Mouse (Mus musculus) neural tube, embryonic 11.5 days (tissue): ENCODE measurements around the gene Klk1b4. TPM values are rescaled to one million over a fixed set of nuclear protein-coding genes. Genes with fewer than 3 reads are reported as not detected.
"Not testable (repeated sequence)": the region's sequence is repeated elsewhere in the genome, so short reads cannot be mapped to it uniquely, and the experiment has no call there.

Experiments used
- ATAC-seq: fragments of 200-750 bp; cut with Nextera tagmentation; 2 replicates; pipeline ENCODE4 v1.8.0; 2017; ENCODE audit warnings: moderate number of reproducible peaks, mild to moderate bottlenecking, moderate TSS enrichment, moderate library complexity; ENCODE audit not compliant: insufficient read depth, low FRiP score, low TSS enrichment
- DNase-seq: peaks from one replicate; pipeline ENCODE4 v3.0.0-alpha.2; 2015; ENCODE audit warnings: low spot score
- H3K27ac ChIP-seq: fragments of 300-500 bp; sonication (generic); 2 replicates; pipeline ENCODE4 v1.5.1; 2014; ENCODE audit warnings: low read depth, mild to moderate bottlenecking, low read length
- H3K27me3 ChIP-seq: fragments of 300-500 bp; sonication (generic); 2 replicates; pipeline ENCODE4 v1.6.1; 2014; ENCODE audit warnings: mild to moderate bottlenecking, low read length, mixed read lengths; ENCODE audit not compliant: control insufficient read depth, insufficient read depth
- H3K36me3 ChIP-seq: fragments of 300-500 bp; sonication (generic); 2 replicates; pipeline ENCODE4 v1.6.1; 2014; ENCODE audit warnings: mild to moderate bottlenecking, low read length, moderate library complexity, mixed read lengths; ENCODE audit not compliant: control insufficient read depth, insufficient read depth
- H3K4me1 ChIP-seq: fragments of 300-500 bp; sonication (generic); 2 replicates; pipeline ENCODE4 v1.6.1; 2014; ENCODE audit warnings: low read length, mixed read lengths; ENCODE audit not compliant: control insufficient read depth, insufficient read depth
- H3K4me2 ChIP-seq: fragments of 300-500 bp; sonication (generic); 2 replicates; pipeline ENCODE4 v1.6.1; 2014; ENCODE audit warnings: low read depth, mild to moderate bottlenecking, moderate library complexity
- H3K4me3 ChIP-seq: fragments of 300-500 bp; sonication (generic); 2 replicates; pipeline ENCODE4 v1.5.1; 2014; ENCODE audit warnings: low read depth, low read length
- H3K9ac ChIP-seq: fragments of 300-500 bp; sonication (generic); 2 replicates; pipeline ENCODE4 v1.6.1; 2014; ENCODE audit warnings: mild to moderate bottlenecking, low read length
- H3K9me3 ChIP-seq: fragments of 300-500 bp; sonication (generic); 2 replicates; pipeline ENCODE4 v1.6.1; 2016; ENCODE audit warnings: low read length; ENCODE audit not compliant: control insufficient read depth
- WGBS: fragments of 180-500 bp; shearing (Covaris S2); extraction: QIAGEN DNeasy Blood & Tissue Kit; methylation state at CpG from one replicate; pipeline ENCODE4 v1.1.7; 2014; 5-methylcytosine and 5-hydroxymethylcytosine counted together
- polyA plus RNA-seq: library from polyadenylated mRNA; unstranded; fragments of >200 nt; fragmentation: Nextera tagmentation; extraction: Ambion mirVana; gene quantifications from 2 replicates; pipeline ENCODE4 v1.2.1, GENCODE M21; 2014

Klk1b4 gene
- polyA plus RNA-seq, 1 experiment from 2014 or later, result not detected

DNA sequence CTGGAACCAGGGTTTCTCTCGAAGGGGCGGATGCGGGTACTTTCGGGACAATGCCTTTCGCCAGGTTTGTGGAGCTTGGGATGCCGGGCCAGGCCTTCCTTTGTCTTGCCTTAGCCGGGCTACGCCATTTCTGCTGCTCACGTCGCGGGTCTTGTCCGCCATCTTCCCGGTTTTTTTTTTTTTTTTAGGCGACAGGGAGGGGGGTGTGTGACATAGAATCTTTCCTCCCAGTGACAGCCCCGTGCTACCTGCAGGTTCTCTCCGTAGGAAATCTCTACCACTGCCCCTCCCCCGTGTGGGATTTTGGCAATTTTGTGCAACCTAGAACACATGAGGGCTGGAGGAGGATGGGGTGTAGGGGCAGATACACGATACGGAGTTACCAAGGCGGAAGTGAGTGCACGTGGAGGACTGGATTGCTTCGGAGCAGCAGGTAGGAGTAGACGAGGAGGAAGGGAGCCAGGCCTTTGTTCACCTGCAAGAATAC, 39.8 kb downstream of the Klk1b4 start:
- ATAC-seq, result peak; percentile 50
- H3K4me2 ChIP-seq, result peak overlapping the region; percentile 75
- peak overlapping the region; percentile 94 for H3K9ac ChIP-seq
- peak overlapping the region; percentile 90 for H3K4me3 ChIP-seq
- H3K9me3 ChIP-seq, result no peaks in the 10 kb centered on the region
- H3K27me3 ChIP-seq, result no peaks in the 10 kb centered on the region
- peak; percentile 70 for DNase-seq
- peak overlapping the region; percentile 84 for H3K27ac ChIP-seq
- H3K4me1 ChIP-seq, result peaks cover 10% of the 10 kb centered on the region
- WGBS, result under 1% methylated on average over 23 of the region's 23 CpGs
- peaks cover 16% of the 10 kb centered on the region for H3K36me3 ChIP-seq

DNA sequence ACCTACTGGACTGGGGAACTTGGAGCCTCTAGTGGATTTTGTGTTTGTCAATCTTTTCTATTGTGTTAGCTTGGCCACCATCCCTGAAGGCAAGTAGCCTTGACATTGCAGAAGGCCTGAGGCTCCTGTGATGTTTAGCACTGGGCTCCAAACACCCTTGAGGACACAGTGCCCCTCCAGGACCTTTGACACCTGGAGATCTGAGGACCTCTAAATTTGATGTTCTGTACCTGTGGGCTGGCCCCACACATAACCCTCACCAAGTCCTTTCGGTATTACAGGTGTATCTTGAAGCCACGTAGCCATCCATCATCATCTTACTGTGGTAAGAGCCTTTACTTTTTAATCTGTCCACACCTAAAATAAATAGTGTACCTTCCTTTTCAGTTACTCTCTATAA, 40.7 kb downstream of the Klk1b4 start:
- H3K9ac ChIP-seq, result no peak overlapping the region; the same call in 1 of the 2 replicates

DNA sequence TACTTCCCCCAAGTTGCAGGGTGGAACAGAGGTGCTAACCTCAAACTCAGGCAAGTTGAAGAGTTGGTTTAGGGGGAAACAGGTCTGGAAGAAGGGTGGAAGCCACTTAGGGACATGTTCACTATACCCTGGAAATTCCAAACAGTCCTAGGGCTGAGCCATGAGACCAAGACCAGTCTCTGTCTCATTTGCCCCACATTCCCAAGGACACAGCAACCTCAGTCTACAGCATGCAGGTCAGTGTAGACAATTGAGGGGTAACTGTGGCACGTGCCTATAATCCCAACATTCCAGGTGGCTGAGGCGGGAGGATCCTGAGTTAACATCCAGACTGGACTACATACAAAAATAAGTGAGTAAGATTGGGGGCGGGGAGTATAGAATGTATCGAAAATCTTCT, 42.0 kb downstream of the Klk1b4 start:
- Histone ChIP-seq H3K27me3 (no peaks in the 10 kb centered on the region), H3K4me3 (no peak overlapping the region), H3K36me3 (peaks cover 24% of the 10 kb centered on the region), H3K27ac (no peak overlapping the region), H3K4me2 (no peak overlapping the region), H3K9me3 (no peaks in the 10 kb centered on the region), H3K4me1 (peaks cover 10% of the 10 kb centered on the region), H3K9ac (no peak overlapping the region)
- 94% methylated on average over 4 of the region's 4 CpGs for WGBS
- ATAC-seq (no peak), DNase-seq (no peak)

More for the DNA sequence above, 40.7 kb downstream of the Klk1b4 start:
- no peaks in the 10 kb centered on the region for H3K27me3 ChIP-seq
- H3K4me3 ChIP-seq, result peak overlapping the region; percentile 90
- H3K4me2 ChIP-seq, result peak overlapping the region; percentile 75
- H3K9me3 ChIP-seq, result no peaks in the 10 kb centered on the region
- no peak for ATAC-seq
- H3K4me1 ChIP-seq, result peaks cover 10% of the 10 kb centered on the region
- DNase-seq, result no peak
- H3K27ac ChIP-seq, result no peak overlapping the region
- H3K36me3 ChIP-seq, result peaks cover 23% of the 10 kb centered on the region
- 94% methylated on average over 2 of the region's 2 CpGs for WGBS

DNA sequence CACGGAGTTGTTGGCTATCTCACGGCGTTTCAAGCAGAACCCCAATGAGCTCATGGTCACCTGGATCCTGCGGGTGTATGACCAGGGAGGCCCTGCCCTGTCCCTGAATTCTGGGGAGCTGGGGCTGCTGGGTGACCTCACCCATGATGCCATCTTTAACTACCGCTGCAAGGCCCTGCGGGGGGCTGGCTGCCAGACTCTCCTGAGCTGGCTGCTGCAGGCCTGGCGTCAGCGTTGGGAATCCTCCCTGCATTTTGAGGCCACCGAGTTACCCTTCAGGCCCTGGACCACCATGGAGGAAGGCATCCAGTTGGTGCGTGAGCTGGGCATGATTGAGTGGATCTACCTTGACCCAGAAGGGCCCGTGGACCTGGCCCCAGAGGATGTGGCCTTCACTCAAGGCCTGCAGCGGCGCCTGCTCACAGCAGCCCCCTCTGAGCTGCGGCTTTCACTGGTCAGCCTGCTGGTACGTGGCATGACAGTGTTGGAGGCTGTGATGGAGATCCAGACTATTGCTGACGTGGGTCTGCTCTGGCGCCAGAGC, 43.6 kb downstream of the Klk1b4 start:
- H3K27ac ChIP-seq, H3K4me3 ChIP-seq, H3K4me2 ChIP-seq, H3K27me3 ChIP-seq, DNase-seq, ATAC-seq, H3K9ac ChIP-seq, H3K9me3 ChIP-seq, H3K4me1 ChIP-seq: not testable (repeated sequence)
- WGBS, result 88% methylated on average over 17 of the region's 17 CpGs
- H3K36me3 ChIP-seq, result peaks cover 24% of the 10 kb centered on the region

DNA sequence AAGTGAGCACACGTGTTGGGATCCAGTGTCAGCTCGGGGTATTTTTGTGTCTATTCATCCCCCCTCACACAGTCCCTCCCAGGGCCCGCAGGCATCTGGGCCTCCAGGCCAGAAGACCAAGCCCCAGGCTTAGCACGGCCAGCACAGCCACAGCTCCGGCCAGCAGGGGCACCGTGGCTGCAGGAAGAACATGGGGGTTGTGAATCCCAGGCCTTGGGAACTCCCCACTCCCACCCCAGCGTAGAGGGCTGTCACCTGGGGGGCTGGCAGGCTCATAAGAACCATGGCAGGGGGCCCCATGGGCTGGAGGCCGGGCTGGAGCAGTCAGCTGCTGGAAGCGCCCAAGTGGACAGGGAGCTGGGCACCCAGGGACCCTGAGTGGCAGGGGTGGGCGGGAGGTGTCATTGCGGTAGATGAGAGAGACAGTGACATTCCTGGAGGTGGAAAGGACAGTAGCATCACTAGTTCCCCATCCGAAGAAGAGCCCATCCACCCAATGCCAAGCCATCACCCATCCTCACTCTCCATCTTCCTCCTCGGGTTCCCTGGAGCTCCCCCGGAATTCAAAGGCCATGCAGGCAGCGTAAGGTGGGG, 45.9 kb downstream of the Klk1b4 start:
- no peak overlapping the region for H3K4me2 ChIP-seq
- peaks cover 1% of the 10 kb centered on the region for H3K4me1 ChIP-seq
- DNase-seq (no peak), ATAC-seq (no peak)
- no peak overlapping the region for H3K27ac ChIP-seq
- 78% methylated on average over 15 of the region's 15 CpGs for WGBS
- no peak overlapping the region for H3K4me3 ChIP-seq
- H3K36me3 ChIP-seq, result peaks cover 22% of the 10 kb centered on the region
- no peaks in the 10 kb centered on the region for H3K27me3 ChIP-seq
- H3K9me3 ChIP-seq, result no peaks in the 10 kb centered on the region
- no peak overlapping the region for H3K9ac ChIP-seq

GRCm38 (mm10) chr7:44254930-44255329, 47.7 kb downstream of the Klk1b4 start:
- H3K4me1 ChIP-seq, result no peaks in the 10 kb centered on the region
- 94% methylated on average over 6 of the region's 6 CpGs for WGBS
- no peak overlapping the region for H3K4me3 ChIP-seq
- H3K9me3 ChIP-seq, result no peaks in the 10 kb centered on the region
- peaks cover 17% of the 10 kb centered on the region for H3K36me3 ChIP-seq
- H3K9ac ChIP-seq, result no peak overlapping the region
- DNase-seq, result no peak
- no peak overlapping the region for H3K4me2 ChIP-seq
- H3K27me3 ChIP-seq, result no peaks in the 10 kb centered on the region
- H3K27ac ChIP-seq, result no peak overlapping the region
- no peak for ATAC-seq

DNA sequence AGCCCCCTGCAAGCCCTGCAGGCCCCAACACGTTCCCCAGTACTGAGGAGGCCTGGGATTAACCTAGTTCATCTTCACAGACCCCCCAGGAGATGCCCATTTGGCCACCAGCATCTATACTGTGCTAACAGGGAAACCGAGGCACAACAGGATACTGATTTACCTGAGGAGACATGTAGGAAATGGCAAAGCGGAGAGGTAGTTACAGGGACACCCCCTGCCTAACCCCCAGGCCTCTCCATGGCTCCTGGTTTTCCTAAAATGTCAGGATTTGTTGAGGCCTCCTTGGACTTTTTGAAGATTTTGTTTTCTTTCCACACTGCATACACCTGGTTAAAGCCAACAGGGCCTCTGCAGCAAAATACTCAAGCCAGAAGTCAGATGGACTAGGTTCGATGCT, 50.0 kb downstream of the Klk1b4 start, which contains the start of gene Acp4:
Acp4 (minus strand) TSS at position 101 of the 400 bp plus-strand sequence.
- H3K4me1 ChIP-seq, result no peaks in the 10 kb centered on the region
- H3K4me3 ChIP-seq, result no peak within 1 kb of the TSS
- no peak within 1 kb of the TSS for H3K9ac ChIP-seq
- WGBS, result 74% methylated on average over 4 of the region's 4 CpGs
- DNase-seq (no peak), ATAC-seq (no peak)
- H3K4me2 ChIP-seq, result no peak within 1 kb of the TSS
- H3K27ac ChIP-seq, result no peak within 1 kb of the TSS
- no peaks in the 10 kb centered on the region for H3K9me3 ChIP-seq
- peaks cover 8% of the 10 kb centered on the region for H3K36me3 ChIP-seq
- no peaks in the 10 kb centered on the region for H3K27me3 ChIP-seq

- Histone ChIP-seq H3K36me3 (no peaks in the 10 kb centered on the region), H3K27me3 (peaks cover 4% of the 10 kb centered on the region; the same call in 1 of the 2 replicates), H3K4me3 (no peak overlapping the region), H3K9me3 (no peaks in the 10 kb centered on the region), H3K9ac (no peak overlapping the region), H3K27ac (no peak overlapping the region), H3K4me2 (no peak overlapping the region), H3K4me1 (no peaks in the 10 kb centered on the region)
- WGBS, result 75% methylated on average over 6 of the region's 6 CpGs
- DNase-seq (no peak), ATAC-seq (no peak)
These were observed 53.2 kb downstream of the Klk1b4 start for GRCm38 (mm10) chr7:44260410-44260809.

DNA sequence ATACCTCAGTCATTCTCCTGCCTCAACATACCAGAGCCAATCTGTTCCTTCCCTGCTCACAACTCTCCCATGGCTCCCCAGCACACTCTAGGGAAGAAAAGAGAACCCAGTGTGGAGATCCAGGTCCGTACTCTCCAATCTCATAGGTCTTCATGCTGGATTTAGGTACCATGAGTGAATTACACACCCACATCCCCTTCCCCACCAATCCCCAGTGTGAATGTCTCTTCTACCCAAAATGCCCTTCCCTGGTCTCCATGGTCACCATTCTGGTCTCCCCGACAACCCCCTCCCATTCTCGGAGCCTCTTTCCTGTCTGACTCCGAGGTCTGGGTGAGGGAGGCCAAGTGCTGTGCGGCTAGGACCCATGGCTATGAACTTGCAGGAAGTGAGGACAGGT, 53.9 kb downstream of the Klk1b4 start, which contains the start of gene Gm15517:
Gm15517 (plus strand) TSS at position 301 of the 400 bp plus-strand sequence.
- Histone ChIP-seq H3K4me2 (no peak within 1 kb of the TSS), H3K4me1 (no peaks in the 10 kb centered on the region), H3K27ac (no peak within 1 kb of the TSS), H3K27me3 (peaks cover 4% of the 10 kb centered on the region; the same call in 1 of the 2 replicates), H3K4me3 (no peak within 1 kb of the TSS), H3K9ac (no peak within 1 kb of the TSS), H3K9me3 (no peaks in the 10 kb centered on the region), H3K36me3 (no peaks in the 10 kb centered on the region)
- 50% methylated on average over 5 of the region's 5 CpGs for WGBS
- DNase-seq, result no peak
- no peak for ATAC-seq
